Mouse (Mus musculus): ENCODE measurements around the gene Mrpl12. TPM values are rescaled to one million over a fixed set of nuclear protein-coding genes. Genes with fewer than 3 reads are reported as not detected.

Mrpl12 gene
- polyA plus RNA-seq (2016; fragmentation: Nextera tagmentation; extraction: Ambion mirVana): 126 and 128 TPM in 2 replicates

GRCm38 (mm10) chr11:120484265-120484981, at the start of gene Mrpl12:
Gene Mrpl12 (plus strand): TSS chr11:120484613.
- Histone ChIP-seq H3K9ac (peak within 1 kb of the TSS; percentile 80), H3K4me3 (peak within 1 kb of the TSS; percentile 87), H3K4me1 (peaks cover 20% of the 10 kb centered on the region), H3K27me3 (no peaks in the 10 kb centered on the region), H3K27ac (peak within 1 kb of the TSS; percentile 90), H3K36me3 (peaks cover 73% of the 10 kb centered on the region), H3K4me2 (replicated peaks) (peak within 1 kb of the TSS; percentile 75), H3K9me3 (no peaks in the 10 kb centered on the region)
- peak; percentile 93 for ATAC-seq (ENCODE audit: insufficient number of reproducible peaks, insufficient read depth, low FRiP score, low TSS enrichment)
- WGBS: under 1% methylated on average over 58 of the region's 60 CpGs

GRCm38 (mm10) chr11:120437152-120437856, 47.1 kb upstream of the Mrpl12 start, which contains the start of gene Nploc4:
Gene Nploc4 (minus strand): TSS chr11:120437708.
- H3K9ac ChIP-seq: peak within 1 kb of the TSS; percentile 85
- H3K27me3 ChIP-seq: no peaks in the 10 kb centered on the region
- H3K4me2 ChIP-seq (replicated peaks): peak within 1 kb of the TSS; percentile 72
- under 1% methylated on average over 68 of the region's 77 CpGs for WGBS
- peak within 1 kb of the TSS; percentile 67 for H3K27ac ChIP-seq
- H3K36me3 ChIP-seq: peaks cover 27% of the 10 kb centered on the region
- H3K4me3 ChIP-seq: peak within 1 kb of the TSS; percentile 87
- no peaks in the 10 kb centered on the region for H3K9me3 ChIP-seq
- H3K4me1 ChIP-seq: peaks cover 11% of the 10 kb centered on the region
- ATAC-seq (ENCODE audit: insufficient number of reproducible peaks, insufficient read depth, low FRiP score, low TSS enrichment): peak; percentile 83

- peak overlapping the region; percentile 87 for H3K4me3 ChIP-seq
- no peaks in the 10 kb centered on the region for H3K27me3 ChIP-seq
- H3K27ac ChIP-seq: no peak overlapping the region; the same call in 1 of the 2 replicates
- WGBS: 29% methylated on average over 12 of the region's 12 CpGs
- peak overlapping the region; percentile 85 for H3K9ac ChIP-seq
- H3K36me3 ChIP-seq: peaks cover 20% of the 10 kb centered on the region
- ATAC-seq (ENCODE audit: insufficient number of reproducible peaks, insufficient read depth, low FRiP score, low TSS enrichment): no peak
- H3K9me3 ChIP-seq: no peaks in the 10 kb centered on the region
- H3K4me1 ChIP-seq: peaks cover 11% of the 10 kb centered on the region
- peak overlapping the region; percentile 72 for H3K4me2 ChIP-seq (replicated peaks)
Measured at GRCm38 (mm10) chr11:120437857-120438385, 46.5 kb upstream of the Mrpl12 start.

GRCm38 (mm10) chr11:120442344-120442743, 42.1 kb upstream of the Mrpl12 start, which contains the start of gene Tspan10:
Gene Tspan10 (plus strand): TSS chr11:120442644.
- Histone ChIP-seq H3K9ac (no peak within 1 kb of the TSS), H3K27ac (no peak within 1 kb of the TSS)
- 90% methylated on average over 3 of the region's 3 CpGs for WGBS

GRCm38 (mm10) chr11:120442765-120443280, 41.6 kb upstream of the Mrpl12 start:
- Histone ChIP-seq H3K27me3 (no peaks in the 10 kb centered on the region), H3K4me2 (replicated peaks) (no peak overlapping the region), H3K36me3 (no peaks in the 10 kb centered on the region), H3K27ac (no peak overlapping the region), H3K9ac (no peak overlapping the region), H3K4me3 (no peak overlapping the region), H3K4me1 (no peaks in the 10 kb centered on the region), H3K9me3 (no peaks in the 10 kb centered on the region)
- 78% methylated on average over 3 of the region's 3 CpGs for WGBS
- no peak for ATAC-seq (ENCODE audit: insufficient number of reproducible peaks, insufficient read depth, low FRiP score, low TSS enrichment)

More at GRCm38 (mm10) chr11:120442344-120442743, 42.1 kb upstream of the Mrpl12 start, which contains the start of gene Tspan10:
- Histone ChIP-seq H3K4me1 (no peaks in the 10 kb centered on the region), H3K9me3 (no peaks in the 10 kb centered on the region), H3K4me2 (replicated peaks) (no peak within 1 kb of the TSS), H3K27me3 (no peaks in the 10 kb centered on the region), H3K4me3 (no peak within 1 kb of the TSS), H3K36me3 (no peaks in the 10 kb centered on the region)
- no peak for ATAC-seq (ENCODE audit: insufficient number of reproducible peaks, insufficient read depth, low FRiP score, low TSS enrichment)

GRCm38 (mm10) chr11:120444106-120444505, 40.3 kb upstream of the Mrpl12 start:
- 64% methylated on average over 6 of the region's 6 CpGs for WGBS
- Histone ChIP-seq H3K27ac (no peak overlapping the region), H3K9ac (no peak overlapping the region), H3K27me3 (no peaks in the 10 kb centered on the region), H3K36me3 (no peaks in the 10 kb centered on the region), H3K4me3 (no peak overlapping the region), H3K4me2 (replicated peaks) (no peak overlapping the region), H3K9me3 (no peaks in the 10 kb centered on the region), H3K4me1 (no peaks in the 10 kb centered on the region)
- ATAC-seq (ENCODE audit: insufficient number of reproducible peaks, insufficient read depth, low FRiP score, low TSS enrichment): no peak

GRCm38 (mm10) chr11:120445475-120445874, 38.9 kb upstream of the Mrpl12 start:
- H3K4me3 ChIP-seq: no peak overlapping the region
- WGBS: 75% methylated on average over 3 of the region's 3 CpGs
- H3K9me3 ChIP-seq: no peaks in the 10 kb centered on the region
- no peaks in the 10 kb centered on the region for H3K36me3 ChIP-seq
- H3K4me2 ChIP-seq (replicated peaks): no peak overlapping the region
- H3K9ac ChIP-seq: no peak overlapping the region
- no peaks in the 10 kb centered on the region for H3K27me3 ChIP-seq
- ATAC-seq (ENCODE audit: insufficient number of reproducible peaks, insufficient read depth, low FRiP score, low TSS enrichment): no peak
- H3K4me1 ChIP-seq: no peaks in the 10 kb centered on the region
- no peak overlapping the region for H3K27ac ChIP-seq

GRCm38 (mm10) chr11:120447179-120447578, 37.2 kb upstream of the Mrpl12 start:
- 67% methylated on average over 7 of the region's 7 CpGs for whole genome bisulfite sequencing
- H3K27ac ChIP-seq: no peak overlapping the region
- no peaks in the 10 kb centered on the region for H3K4me1 ChIP-seq
- no peak overlapping the region for H3K4me2 ChIP-seq (replicated peaks)
- H3K4me3 ChIP-seq: no peak overlapping the region
- no peaks in the 10 kb centered on the region for H3K27me3 ChIP-seq
- no peaks in the 10 kb centered on the region for H3K9me3 ChIP-seq
- peak; percentile 28; the same call in 1 of the 2 replicates for ATAC-seq (ENCODE audit: insufficient number of reproducible peaks, insufficient read depth, low FRiP score, low TSS enrichment)
- H3K9ac ChIP-seq: no peak overlapping the region
- no peaks in the 10 kb centered on the region for H3K36me3 ChIP-seq

GRCm38 (mm10) chr11:120452246-120452645, 32.2 kb upstream of the Mrpl12 start:
- no peaks in the 10 kb centered on the region for H3K27me3 ChIP-seq
- no peak for ATAC-seq (ENCODE audit: insufficient number of reproducible peaks, insufficient read depth, low FRiP score, low TSS enrichment)
- peaks cover 5% of the 10 kb centered on the region; the same call in 1 of the 2 replicates for H3K4me1 ChIP-seq
- no peak overlapping the region for H3K4me2 ChIP-seq (replicated peaks)
- H3K27ac ChIP-seq: no peak overlapping the region
- H3K9ac ChIP-seq: no peak overlapping the region
- 0 out of 2 replicates have a peak, but pooled peaks cover 4% of the 10 kb centered on the region for H3K36me3 ChIP-seq
- no peak overlapping the region for H3K4me3 ChIP-seq
- H3K9me3 ChIP-seq: no peaks in the 10 kb centered on the region
- WGBS: 71% methylated on average over 3 of the region's 3 CpGs

GRCm38 (mm10) chr11:120453306-120453705, 31.1 kb upstream of the Mrpl12 start, which contains the start of gene Pde6g:
Gene Pde6g (minus strand): TSS chr11:120453500.
- Histone ChIP-seq H3K27me3 (no peaks in the 10 kb centered on the region), H3K27ac (no peak within 1 kb of the TSS), H3K9me3 (no peaks in the 10 kb centered on the region), H3K4me3 (no peak within 1 kb of the TSS), H3K36me3 (0 out of 2 replicates have a peak, but pooled peaks cover 4% of the 10 kb centered on the region), H3K4me1 (peaks cover 5% of the 10 kb centered on the region; the same call in 1 of the 2 replicates), H3K4me2 (replicated peaks) (no peak within 1 kb of the TSS), H3K9ac (no peak within 1 kb of the TSS)
- no peak for ATAC-seq (ENCODE audit: insufficient number of reproducible peaks, insufficient read depth, low FRiP score, low TSS enrichment)
- WGBS: 82% methylated on average over 4 of the region's 4 CpGs

- Histone ChIP-seq H3K4me1 (peaks cover 16% of the 10 kb centered on the region), H3K36me3 (peaks cover 11% of the 10 kb centered on the region), H3K9me3 (no peaks in the 10 kb centered on the region), H3K9ac (no peak overlapping the region), H3K27ac (no peak overlapping the region), H3K4me2 (replicated peaks) (no peak overlapping the region), H3K4me3 (no peak overlapping the region), H3K27me3 (no peaks in the 10 kb centered on the region)
- ATAC-seq (ENCODE audit: insufficient number of reproducible peaks, insufficient read depth, low FRiP score, low TSS enrichment): no peak
- WGBS: 87% methylated on average over 4 of the region's 4 CpGs
Measured at GRCm38 (mm10) chr11:120454965-120455364, 29.4 kb upstream of the Mrpl12 start.

All from embryonic facial prominence, embryonic 12.5 days (tissue).